ENCODE assay signal across 31 mouse cellular contexts in genomic region chr6:137302561-137302960, GRCm38 (mm10). TPM values are rescaled to one million over a fixed set of nuclear protein-coding genes. Genes with fewer than 3 reads are reported as not detected.
DNase-seq lines count a peak whose midpoint lies in the region; ATAC-seq lines count a peak whose summit lies in the region.
"Had no signal": no experiment of that assay in that cellular context is flagged by ENCODE, and none has a peak within 500 bp of the region (broad histone marks: within the 10 kb centered on the region; RNA-seq: fewer than 3 reads in every experiment).

No protein-coding gene starts in this region.

- H3K27ac ChIP-seq in hindbrain, embryonic 11.5 days (ENCODE audit: low read depth, low read length) = no peak overlapping the region
- H3K27ac ChIP-seq: embryonic facial prominence, embryonic 12.5 days; embryonic facial prominence, embryonic 15.5 days; forebrain, embryonic 12.5 days; heart, embryonic 15.5 days; hindbrain, embryonic 10.5 days; hindbrain, embryonic 14.5 days; hindbrain, postnatal 0 days had no signal

- no peaks in the 10 kb centered on the region for H3K4me1 ChIP-seq in hindbrain, embryonic 11.5 days (replicated peaks; ENCODE audit: control insufficient read depth, insufficient read depth, low read length)
- H3K4me1 ChIP-seq: embryonic facial prominence, embryonic 12.5 days; embryonic facial prominence, embryonic 15.5 days; forebrain, embryonic 12.5 days; forebrain, embryonic 15.5 days; heart, embryonic 12.5 days; heart, embryonic 15.5 days; hindbrain, embryonic 10.5 days had no signal

- no peak overlapping the region for H3K9ac ChIP-seq in hindbrain, embryonic 11.5 days (ENCODE audit: low read depth, low read length)
- H3K9ac ChIP-seq: embryonic facial prominence, embryonic 12.5 days; embryonic facial prominence, embryonic 15.5 days; forebrain, embryonic 12.5 days; forebrain, embryonic 15.5 days; heart, embryonic 12.5 days; heart, embryonic 15.5 days; hindbrain, embryonic 14.5 days had no signal

- WGBS in hindbrain, embryonic 11.5 days = 86% methylated on average over 4 of the region's 4 CpGs

- DNase-seq in 3134 (ENCODE audit: extremely low read depth, insufficient read length, low spot score) (peak; percentile 27), 3T3-L1 (ENCODE audit: low read depth, low spot score) (peak; percentile 43)
- DNase-seq in c-Kit-positive CD71-negative TER-119-negative erythroid progenitor cells, embryonic 14.5 days (ENCODE audit: low read depth) = peak; percentile 9
- DNase-seq in testis, postnatal 14 days (ENCODE audit: low spot score) = no peak
- no peak for DNase-seq in hindbrain, embryonic 11.5 days (ENCODE audit: low spot score)
- DNase-seq in cerebellum, postnatal 4 days (ENCODE audit: low spot score in 2 of 2) = no peak
- DNase-seq: adrenal gland, postnatal 10 days; adrenal gland, postnatal 36 days; cerebellum, adult 11-12 months; cerebellum, adult 8-10 months; cerebellum, postnatal 10 days; cerebellum, postnatal 36 days; gastrocnemius, postnatal 25 days; heart, postnatal 10 days; heart, postnatal 36 days had no signal

- no peak overlapping the region for H3K4me3 ChIP-seq in hindbrain, embryonic 11.5 days (ENCODE audit: low read depth, low read length)
- H3K4me3 ChIP-seq: embryonic facial prominence, embryonic 12.5 days; embryonic facial prominence, embryonic 15.5 days; erythroblast, embryonic 14.5 days; forebrain, embryonic 12.5 days; forebrain, embryonic 15.5 days; heart, embryonic 12.5 days; heart, embryonic 15.5 days; hindbrain, embryonic 10.5 days had no signal

- no peak overlapping the region for H3K4me2 ChIP-seq in hindbrain, embryonic 11.5 days (replicated peaks; ENCODE audit: low read depth, low read length)
- H3K4me2 ChIP-seq: embryonic facial prominence, embryonic 12.5 days; embryonic facial prominence, embryonic 15.5 days; forebrain, embryonic 12.5 days; forebrain, embryonic 15.5 days; heart, embryonic 12.5 days; heart, embryonic 15.5 days; hindbrain, embryonic 14.5 days had no signal

- no peaks in the 10 kb centered on the region for H3K9me3 ChIP-seq in hindbrain, embryonic 11.5 days (ENCODE audit: control insufficient read depth, low read length)
- H3K9me3 ChIP-seq: embryonic facial prominence, embryonic 12.5 days; embryonic facial prominence, embryonic 15.5 days; forebrain, embryonic 12.5 days; forebrain, embryonic 15.5 days; heart, embryonic 12.5 days; heart, embryonic 15.5 days; hindbrain, embryonic 10.5 days had no signal

- H3K27me3 ChIP-seq in hindbrain, embryonic 11.5 days (ENCODE audit: control insufficient read depth, insufficient read depth, low read length) = no peaks in the 10 kb centered on the region
- H3K27me3 ChIP-seq: embryonic facial prominence, embryonic 12.5 days; embryonic facial prominence, embryonic 15.5 days; forebrain, embryonic 12.5 days; forebrain, embryonic 15.5 days; heart, embryonic 12.5 days; heart, embryonic 15.5 days; Patski had no signal

- peak; percentile 98 for ATAC-seq in megakaryocyte, adult 5-6 weeks (ENCODE audit: poor library complexity, severe bottlenecking)
- ATAC-seq in hindbrain, embryonic 11.5 days (ENCODE audit: low FRiP score) = no peak
- ATAC-seq in erythroblast, adult 5-6 weeks (replicated peaks; ENCODE audit: low FRiP score, poor library complexity, severe bottlenecking) = no peak
- ATAC-seq: forebrain, embryonic 15.5 days; hindbrain, postnatal 0 days; inflammation-experienced regulatory T-cells, adult 6 months; intestine, embryonic 16.5 days; Patski had no signal

- H3K36me3 ChIP-seq in hindbrain, embryonic 11.5 days (ENCODE audit: control insufficient read depth, insufficient read depth, low read length) = no peaks in the 10 kb centered on the region
- H3K36me3 ChIP-seq: embryonic facial prominence, embryonic 12.5 days; embryonic facial prominence, embryonic 15.5 days; forebrain, embryonic 12.5 days; forebrain, embryonic 15.5 days; G1E; heart, embryonic 12.5 days; heart, embryonic 15.5 days; hindbrain, embryonic 10.5 days had no signal

RNA-seq across cellular contexts. Expression of gene Ptpro, which starts 50.4 kb away (rescaled TPM):
- total RNA-seq in megakaryocyte, adult 5-6 weeks (2015) = 134 and 141 TPM in 2 replicates
- total RNA-seq in megakaryocyte, adult 5-6 weeks (2017) = 127 and 133 TPM in 2 replicates
- 16.0 and 19.2 TPM in 2 replicates for polyA plus RNA-seq in hindbrain, embryonic 11.5 days (2014; fragmentation: Nextera tagmentation; extraction: Ambion mirVana)
- 5.4 and 5.6 TPM in 2 replicates for total RNA-seq in erythroblast, adult 5-6 weeks (2015; ENCODE audit: low replicate concordance)
- total RNA-seq in erythroblast, adult 5-6 weeks (2017; ENCODE audit: low replicate concordance) = 5.4 and 21.3 TPM in 2 replicates
- polyA plus RNA-seq: erythroblast, embryonic 14.5 days; G1E; Patski had no signal

Comparison
In these comparisons a context has a peak if more than half of its experiments do, and no peak if none do; other contexts are left out.
1. DNase-seq: peak in 3134 (single experiment), 3T3-L1 (single experiment) and c-Kit-positive CD71-negative TER-119-negative erythroid progenitor cells, embryonic 14.5 days (single experiment); none in testis, postnatal 14 days (single experiment), hindbrain, embryonic 11.5 days (single experiment) and cerebellum, postnatal 4 days (0 of 2).
2. RNA of gene Ptpro, which starts 50.4 kb away (total RNA-seq): 127 to 141 TPM in megakaryocyte, adult 5-6 weeks; 5.4 to 21.3 TPM in erythroblast, adult 5-6 weeks; every median in the first group is over 4 times any median in the second.